Mouse (Mus musculus) liver, postnatal 0 days (tissue): Measurements from ENCODE around the gene Nfe2l2.

ENCODE experiments used
- CTCF ChIP-seq: sonication (generic); IDR thresholded peaks from 2 replicates; pipeline ENCODE4 v1.5.1; 2016; ENCODE audit warnings: antibody characterized with exemption, low read depth
- EP300 ChIP-seq: IDR thresholded peaks from 2 replicates; pipeline ENCODE4 v1.6.1; 2016; ENCODE audit warnings: antibody characterized with exemption, low read depth, mild to moderate bottlenecking

DNA sequence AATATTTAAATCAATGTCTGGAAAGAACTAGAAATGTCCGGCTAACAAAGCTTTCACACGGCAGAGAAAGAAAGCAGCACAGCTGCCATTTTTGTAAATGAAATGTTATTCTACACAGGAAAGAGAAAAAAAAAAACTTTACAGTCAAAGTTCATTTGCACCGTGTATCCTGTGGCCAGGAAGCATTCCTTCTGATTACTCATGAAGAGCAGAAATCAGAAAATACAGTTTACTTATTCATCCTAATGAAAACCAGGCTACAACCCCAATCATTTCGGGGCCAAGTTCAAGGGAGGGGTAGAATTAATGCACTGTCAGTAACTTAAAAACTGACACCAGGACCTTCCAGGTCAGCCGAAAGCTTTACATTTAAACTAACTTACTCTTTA lies 1.9 kb downstream of the Nfe2l2 start:
- TF ChIP-seq EP300 (no peak), CTCF (no peak)
